Mouse (Mus musculus) kidney, adult 2 months (tissue): Measurements from ENCODE around the gene Clstn1.

Experiments used
- CTCF ChIP-seq: fragments of 200-500 bp; conservative IDR thresholded peaks from 2 replicates; pipeline ENCODE4 v1.5.1; 2011; ENCODE audit warnings: low read depth, mild to moderate bottlenecking, control low read depth, low read length, moderate library complexity, mixed read lengths; ENCODE audit not compliant: insufficient read depth, insufficient read length
- POLR2A ChIP-seq: fragments of 200-500 bp; IDR thresholded peaks from one replicate; pipeline ENCODE4 v1.6.1; 2011; ENCODE audit warnings: low read depth, low read length, control low read depth

- TF ChIP-seq CTCF: no peak
- TF ChIP-seq POLR2A: no peak
These were observed 74.3 kb downstream of the Clstn1 start for GRCm38 (mm10) chr4:149660598-149660997.
